Mouse (Mus musculus): ENCODE measurements around the gene Atxn2l. TPM values are rescaled to one million over a fixed set of nuclear protein-coding genes. Genes with fewer than 3 reads are reported as not detected.

Gene Atxn2l
- polyA plus RNA-seq, 1 experiment from 2014 or later = 44.8 TPM

GRCm38 (mm10) chr7:126456382-126457266, 46.6 kb downstream of the Atxn2l start:
- Histone ChIP-seq H3K27me3 (ENCODE audit: low read depth, poor library complexity, severe bottlenecking) (no peaks in the 10 kb centered on the region), H3K36me3 (no peaks in the 10 kb centered on the region), H3K9me3 (replicated peaks) (no peaks in the 10 kb centered on the region), H3K27ac (replicated peaks) (no peak overlapping the region), H3K4me3 (no peak overlapping the region), H3K4me1 (0 out of 2 replicates have a peak, but pooled peaks cover 2% of the 10 kb centered on the region)
- no peak for DNase-seq (ENCODE audit: low spot score)
- 92% methylated on average over 17 of the region's 17 CpGs for WGBS

- no peak overlapping the region for H3K4me3 ChIP-seq
- no peak for DNase-seq (ENCODE audit: low spot score)
- H3K27me3 ChIP-seq (ENCODE audit: low read depth, poor library complexity, severe bottlenecking) = no peaks in the 10 kb centered on the region
- H3K9me3 ChIP-seq (replicated peaks) = no peaks in the 10 kb centered on the region
- H3K36me3 ChIP-seq = no peaks in the 10 kb centered on the region
- H3K27ac ChIP-seq (replicated peaks) = no peak overlapping the region
- WGBS = 69% methylated on average over 2 of the region's 2 CpGs
- H3K4me1 ChIP-seq = no peaks in the 10 kb centered on the region
Measured at GRCm38 (mm10) chr7:126455242-126455641, 48.0 kb downstream of the Atxn2l start.

- Histone ChIP-seq H3K9me3 (replicated peaks) (no peaks in the 10 kb centered on the region), H3K4me1 (no peaks in the 10 kb centered on the region), H3K36me3 (0 out of 2 replicates have a peak, but pooled peaks cover under 1% of the 10 kb centered on the region), H3K27me3 (ENCODE audit: low read depth, poor library complexity, severe bottlenecking) (no peaks in the 10 kb centered on the region), H3K27ac (replicated peaks) (no peak overlapping the region), H3K4me3 (no peak overlapping the region)
- DNase-seq (ENCODE audit: low spot score) = no peak
- 82% methylated on average over 7 of the region's 7 CpGs for WGBS
Measured at GRCm38 (mm10) chr7:126453861-126454260, 49.4 kb downstream of the Atxn2l start.

GRCm38 (mm10) chr7:126452244-126452643, 51.0 kb downstream of the Atxn2l start:
- 93% methylated on average over 3 of the region's 3 CpGs for WGBS

GRCm38 (mm10) chr7:126450641-126451040, 52.6 kb downstream of the Atxn2l start:
- no peak for DNase-seq (ENCODE audit: low spot score)

More at GRCm38 (mm10) chr7:126452244-126452643, 51.0 kb downstream of the Atxn2l start:
- H3K36me3 ChIP-seq = peaks cover 6% of the 10 kb centered on the region; the same call in 1 of the 2 replicates
- H3K27ac ChIP-seq (replicated peaks) = no peak overlapping the region
- H3K4me1 ChIP-seq = no peaks in the 10 kb centered on the region
- H3K9me3 ChIP-seq (replicated peaks) = no peaks in the 10 kb centered on the region
- H3K4me3 ChIP-seq = no peak overlapping the region
- no peak for DNase-seq (ENCODE audit: low spot score)
- no peaks in the 10 kb centered on the region for H3K27me3 ChIP-seq (ENCODE audit: low read depth, poor library complexity, severe bottlenecking)

GRCm38 (mm10) chr7:126449991-126450390, 53.2 kb downstream of the Atxn2l start:
- no peak overlapping the region for H3K4me3 ChIP-seq
- H3K27me3 ChIP-seq (ENCODE audit: low read depth, poor library complexity, severe bottlenecking) = no peaks in the 10 kb centered on the region
- peaks cover 22% of the 10 kb centered on the region for H3K36me3 ChIP-seq
- no peak for DNase-seq (ENCODE audit: low spot score)
- no peaks in the 10 kb centered on the region for H3K4me1 ChIP-seq
- H3K9me3 ChIP-seq (replicated peaks) = no peaks in the 10 kb centered on the region
- 94% methylated on average over 18 of the region's 18 CpGs for WGBS
- H3K27ac ChIP-seq (replicated peaks) = no peak overlapping the region

More at GRCm38 (mm10) chr7:126450641-126451040, 52.6 kb downstream of the Atxn2l start:
- H3K27me3 ChIP-seq (ENCODE audit: low read depth, poor library complexity, severe bottlenecking) = no peaks in the 10 kb centered on the region
- 93% methylated on average over 6 of the region's 6 CpGs for WGBS
- H3K27ac ChIP-seq (replicated peaks) = no peak overlapping the region
- peaks cover 15% of the 10 kb centered on the region for H3K36me3 ChIP-seq
- H3K4me1 ChIP-seq = no peaks in the 10 kb centered on the region
- no peaks in the 10 kb centered on the region for H3K9me3 ChIP-seq (replicated peaks)
- no peak overlapping the region for H3K4me3 ChIP-seq

- DNase-seq (ENCODE audit: low spot score) = no peak
- Histone ChIP-seq H3K36me3 (peaks cover 33% of the 10 kb centered on the region), H3K4me1 (no peaks in the 10 kb centered on the region), H3K4me3 (no peak overlapping the region), H3K27ac (replicated peaks) (no peak overlapping the region), H3K27me3 (ENCODE audit: low read depth, poor library complexity, severe bottlenecking) (no peaks in the 10 kb centered on the region), H3K9me3 (replicated peaks) (no peaks in the 10 kb centered on the region)
- WGBS = 93% methylated on average over 19 of the region's 19 CpGs
Measured at GRCm38 (mm10) chr7:126448481-126448880, 54.8 kb downstream of the Atxn2l start.

- no peaks in the 10 kb centered on the region for H3K4me1 ChIP-seq
- no peak for DNase-seq (ENCODE audit: low spot score)
- H3K36me3 ChIP-seq = peaks cover 41% of the 10 kb centered on the region
- H3K4me3 ChIP-seq = no peak overlapping the region
- no peaks in the 10 kb centered on the region for H3K27me3 ChIP-seq (ENCODE audit: low read depth, poor library complexity, severe bottlenecking)
- H3K27ac ChIP-seq (replicated peaks) = 0 out of 2 replicates have a peak overlapping the region, but pooled peaks have one; percentile 17
- H3K9me3 ChIP-seq (replicated peaks) = no peaks in the 10 kb centered on the region
- 92% methylated on average over 21 of the region's 21 CpGs for WGBS
Measured at GRCm38 (mm10) chr7:126446217-126446616, 57.0 kb downstream of the Atxn2l start.

GRCm38 (mm10) chr7:126445104-126445815, 58.0 kb downstream of the Atxn2l start:
- H3K4me3 ChIP-seq = no peak overlapping the region
- H3K36me3 ChIP-seq = peaks cover 44% of the 10 kb centered on the region
- DNase-seq (ENCODE audit: low spot score) = no peak
- no peaks in the 10 kb centered on the region for H3K27me3 ChIP-seq (ENCODE audit: low read depth, poor library complexity, severe bottlenecking)
- H3K27ac ChIP-seq (replicated peaks) = no peak overlapping the region
- H3K4me1 ChIP-seq = no peaks in the 10 kb centered on the region
- 93% methylated on average over 15 of the region's 15 CpGs for WGBS
- H3K9me3 ChIP-seq (replicated peaks) = no peaks in the 10 kb centered on the region

GRCm38 (mm10) chr7:126444536-126444935, 58.7 kb downstream of the Atxn2l start:
- no peaks in the 10 kb centered on the region for H3K27me3 ChIP-seq (ENCODE audit: low read depth, poor library complexity, severe bottlenecking)
- no peak overlapping the region for H3K4me3 ChIP-seq
- DNase-seq (ENCODE audit: low spot score) = no peak
- H3K4me1 ChIP-seq = no peaks in the 10 kb centered on the region
- H3K27ac ChIP-seq (replicated peaks) = no peak overlapping the region
- peaks cover 49% of the 10 kb centered on the region for H3K36me3 ChIP-seq
- WGBS = 91% methylated on average over 9 of the region's 9 CpGs
- H3K9me3 ChIP-seq (replicated peaks) = no peaks in the 10 kb centered on the region

- peaks cover 49% of the 10 kb centered on the region for H3K36me3 ChIP-seq
- 93% methylated on average over 10 of the region's 10 CpGs for WGBS
Measured at GRCm38 (mm10) chr7:126443997-126444396, 59.2 kb downstream of the Atxn2l start.

More at GRCm38 (mm10) chr7:126443997-126444396, 59.2 kb downstream of the Atxn2l start:
- H3K27me3 ChIP-seq (ENCODE audit: low read depth, poor library complexity, severe bottlenecking) = no peaks in the 10 kb centered on the region
- no peak for DNase-seq (ENCODE audit: low spot score)
- H3K27ac ChIP-seq (replicated peaks) = no peak overlapping the region
- H3K4me1 ChIP-seq = no peaks in the 10 kb centered on the region
- H3K9me3 ChIP-seq (replicated peaks) = no peaks in the 10 kb centered on the region
- no peak overlapping the region for H3K4me3 ChIP-seq

Data from midbrain, embryonic 10.5 days (tissue).